7 mouse cellular contexts compared by ENCODE assay signal in the genomic region with DNA sequence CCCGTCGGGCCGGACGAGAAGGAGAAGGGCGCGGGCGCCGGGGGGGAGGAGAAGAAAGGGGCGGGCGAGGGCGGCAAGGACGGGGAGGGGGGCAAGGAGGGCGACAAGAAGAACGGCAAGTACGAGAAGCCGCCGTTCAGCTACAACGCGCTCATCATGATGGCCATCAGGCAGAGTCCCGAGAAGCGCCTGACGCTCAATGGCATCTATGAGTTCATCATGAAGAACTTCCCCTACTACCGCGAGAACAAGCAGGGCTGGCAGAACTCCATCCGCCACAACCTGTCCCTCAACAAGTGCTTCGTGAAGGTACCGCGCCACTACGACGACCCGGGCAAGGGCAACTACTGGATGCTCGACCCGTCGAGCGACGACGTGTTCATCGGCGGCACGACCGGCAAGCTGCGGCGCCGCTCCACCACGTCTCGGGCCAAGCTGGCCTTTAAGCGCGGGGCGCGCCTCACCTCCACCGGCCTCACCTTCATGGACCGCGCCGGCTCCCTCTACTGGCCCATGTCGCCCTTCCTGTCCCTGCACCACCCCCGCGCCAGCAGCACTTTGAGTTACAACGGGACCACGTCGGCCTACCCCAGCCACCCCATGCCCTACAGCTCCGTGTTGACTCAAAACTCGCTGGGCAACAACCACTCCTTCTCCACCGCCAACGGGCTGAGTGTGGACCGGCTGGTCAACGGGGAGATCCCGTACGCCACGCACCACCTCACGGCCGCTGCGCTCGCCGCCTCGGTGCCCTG. TPM values are rescaled to one million over a fixed set of nuclear protein-coding genes. Genes with fewer than 3 reads are reported as not detected.
A peak's percentile ranks its signal among the peaks of the same experiment; 100 is the strongest.
DNase-seq lines count a peak whose midpoint lies in the region; ATAC-seq and TF ChIP-seq lines count a peak whose summit lies in the region.

A gene (plus strand): TSS at position 299 of the 755 bp plus-strand sequence.

- peak within 1 kb of the TSS; percentile 100 for H3K9ac ChIP-seq in forebrain, embryonic 12.5 days
- no peak within 1 kb of the TSS for H3K9ac ChIP-seq in midbrain, postnatal 0 days (replicated peaks; ENCODE audit: low read length, poor library complexity, severe bottlenecking)

- no peaks in the 10 kb centered on the region for H3K9me3 ChIP-seq in forebrain, embryonic 12.5 days
- H3K9me3 ChIP-seq in midbrain, postnatal 0 days (ENCODE audit: low read length) = no peaks in the 10 kb centered on the region

- peaks cover 8% of the 10 kb centered on the region; the same call in 1 of the 2 replicates for H3K4me1 ChIP-seq in forebrain, embryonic 12.5 days
- no peaks in the 10 kb centered on the region for H3K4me1 ChIP-seq in midbrain, postnatal 0 days (ENCODE audit: insufficient read depth, low read length)

- H3K27me3 ChIP-seq in forebrain, embryonic 12.5 days = peaks cover 31% of the 10 kb centered on the region
- peaks cover 50% of the 10 kb centered on the region for H3K27me3 ChIP-seq in midbrain, postnatal 0 days (ENCODE audit: insufficient read depth, low read length)

- ATAC-seq in forebrain, embryonic 12.5 days (ENCODE audit: low FRiP score) = no peak; the same call in 1 of the 2 replicates
- peak; percentile 45; the same call in 1 of the 2 replicates for ATAC-seq in midbrain, postnatal 0 days (ENCODE audit: low FRiP score)

- H3K36me3 ChIP-seq in forebrain, embryonic 12.5 days (replicated peaks) = peaks cover 9% of the 10 kb centered on the region; the same call in 1 of the 2 replicates
- H3K36me3 ChIP-seq in midbrain, postnatal 0 days (ENCODE audit: insufficient read depth, low read length) = no peaks in the 10 kb centered on the region

- no peak for TF ChIP-seq CTCF in midbrain, postnatal 0 days (IDR thresholded peaks at IDR 0.05)

- H3K4me3 ChIP-seq in forebrain, embryonic 12.5 days (replicated peaks) = peak within 1 kb of the TSS; percentile 92
- H3K4me3 ChIP-seq in midbrain, postnatal 0 days (ENCODE audit: low read depth, low read length) = no peak within 1 kb of the TSS

- peak within 1 kb of the TSS; percentile 100 for H3K27ac ChIP-seq in forebrain, embryonic 12.5 days
- H3K27ac ChIP-seq in midbrain, postnatal 0 days (ENCODE audit: low read depth, low read length) = no peak within 1 kb of the TSS

- peak; percentile 5 for DNase-seq in thymus, postnatal 14 days
- no peak for DNase-seq in thymus, postnatal 10 days (ENCODE audit: low spot score in 2 of 2)
- DNase-seq in layer of hippocampus, postnatal 10 days (ENCODE audit: low spot score in 2 of 2) = peak; percentile 74 to 79
- no peak for DNase-seq in midbrain, postnatal 0 days (ENCODE audit: low spot score)
- no peak for DNase-seq in ovary, postnatal 36 days (ENCODE audit: low spot score)
- DNase-seq in spleen, postnatal 36 days (ENCODE audit: low spot score in 2 of 2) = no peak

- under 1% methylated on average over 72 of the region's 75 CpGs for WGBS in forebrain, embryonic 12.5 days
- under 1% methylated on average over 62 of the region's 75 CpGs for WGBS in midbrain, postnatal 0 days

- H3K4me2 ChIP-seq in forebrain, embryonic 12.5 days = peak within 1 kb of the TSS; percentile 56
- no peak within 1 kb of the TSS for H3K4me2 ChIP-seq in midbrain, postnatal 0 days (ENCODE audit: low read depth, low read length, poor library complexity, severe bottlenecking)

RNA-seq across cellular contexts. Expression of the gene that starts here (rescaled TPM):
- 1.9 and 2.2 TPM in 2 replicates for polyA plus RNA-seq in forebrain, embryonic 12.5 days (2016; fragmentation: Nextera tagmentation; extraction: Ambion mirVana)
- 10 to 100 TPM; 14.5 to 17.7 TPM for total RNA-seq in layer of hippocampus, postnatal 10 days (2021)
- 0.27 TPM in 1 of 2 replicates, not detected in the other for total RNA-seq in midbrain, postnatal 0 days (2014; rRNA removed)
- polyA plus RNA-seq in midbrain, postnatal 0 days (2015; fragmentation: Nextera tagmentation; extraction: Ambion mirVana) = not detected in 2 replicates

Comparison
In these comparisons a context has a peak if more than half of its experiments do, and no peak if none do; other contexts are left out.
1. RNA of the gene that starts here (total RNA-seq): 14.5 to 17.7 TPM in layer of hippocampus, postnatal 10 days; 0.27 TPM in midbrain, postnatal 0 days; every median in the first group is over 10 times any median in the second.
2. DNase-seq: peak in thymus, postnatal 14 days (single experiment) and layer of hippocampus, postnatal 10 days (2 of 2); none in thymus, postnatal 10 days (0 of 2), midbrain, postnatal 0 days (single experiment), ovary, postnatal 36 days (single experiment) and spleen, postnatal 36 days (0 of 2).
3. Peak in ATAC-seq in midbrain, postnatal 0 days; RNA of the gene not detected or under 1 TPM.